Mouse (Mus musculus): ENCODE data around the gene A230050P20Rik. TPM values are rescaled to one million over a fixed set of nuclear protein-coding genes. Genes with fewer than 3 reads are reported as not detected.
A peak's percentile ranks its signal among the peaks of the same experiment; 100 is the strongest.
"Not testable (repeated sequence)": the region's sequence is repeated elsewhere in the genome, so short reads cannot be mapped to it uniquely, and the experiment has no call there.

The A230050P20Rik gene
- 1.4 and 1.5 TPM in 2 replicates for polyA plus RNA-seq (2016; fragmentation: Nextera tagmentation; extraction: Ambion mirVana)

DNA sequence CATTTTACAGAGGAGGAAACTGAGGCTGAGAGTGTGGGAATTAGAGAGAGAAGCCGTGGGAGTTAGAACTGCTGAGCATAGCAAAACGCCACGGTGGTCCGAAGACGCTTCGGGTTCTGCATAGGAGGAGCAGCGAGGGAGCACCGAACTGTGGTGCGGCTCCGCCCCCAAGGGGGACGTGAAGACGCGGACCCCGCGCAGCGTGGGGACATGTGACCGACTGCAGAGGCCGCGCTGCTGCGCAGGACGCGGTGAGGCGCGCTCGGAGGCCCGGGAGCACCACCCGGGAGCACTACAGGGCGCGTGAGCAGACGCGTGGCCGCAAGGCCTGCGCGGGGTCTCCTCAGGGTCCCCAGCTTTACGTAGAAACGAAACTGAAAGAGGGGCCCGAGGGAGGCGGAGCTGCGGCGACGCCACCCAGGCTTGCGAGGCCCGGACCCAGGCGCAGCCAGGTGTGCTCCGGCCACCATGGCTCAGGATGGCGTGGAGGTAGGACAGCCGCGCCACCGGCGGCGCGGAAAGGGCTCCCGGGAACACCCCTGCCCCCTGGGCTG lies at the start of gene A230050P20Rik:
Gene A230050P20Rik, plus strand, starts transcription at position 195 of the 554 bp plus-strand sequence.
- H3K4me1 ChIP-seq, result 0 out of 2 replicates have a peak, but pooled peaks cover 8% of the 10 kb centered on the region
- H3K27me3 ChIP-seq, result peaks cover 72% of the 10 kb centered on the region
- H3K4me2 ChIP-seq, result peak within 1 kb of the TSS; percentile 35
- whole genome bisulfite sequencing, result 9% methylated on average over 53 of the region's 53 CpGs
- no peak within 1 kb of the TSS for H3K9ac ChIP-seq
- no peaks in the 10 kb centered on the region for H3K36me3 ChIP-seq (replicated peaks)
- no peaks in the 10 kb centered on the region for H3K9me3 ChIP-seq
- no peak for ATAC-seq (ENCODE audit: low FRiP score)
- H3K27ac ChIP-seq, result no peak within 1 kb of the TSS
- peak within 1 kb of the TSS; percentile 28 for H3K4me3 ChIP-seq (replicated peaks)

GRCm38 (mm10) chr9:20820001-20820400 lies 48.4 kb upstream of the A230050P20Rik start:
- ATAC-seq (ENCODE audit: low FRiP score), result no peak
- 78% methylated on average over 5 of the region's 5 CpGs for WGBS
- H3K4me1 ChIP-seq, result peaks cover under 1% of the 10 kb centered on the region
- no peaks in the 10 kb centered on the region for H3K36me3 ChIP-seq (replicated peaks)
- H3K4me2 ChIP-seq, result no peak overlapping the region
- no peak overlapping the region for H3K9ac ChIP-seq
- H3K27me3 ChIP-seq, result peaks cover 16% of the 10 kb centered on the region
- H3K9me3 ChIP-seq, result no peaks in the 10 kb centered on the region
- H3K27ac ChIP-seq, result no peak overlapping the region
- no peak overlapping the region for H3K4me3 ChIP-seq (replicated peaks)

GRCm38 (mm10) chr9:20822821-20823220 lies 45.6 kb upstream of the A230050P20Rik start:
- ATAC-seq (ENCODE audit: low FRiP score), result no peak
- 83% methylated on average over 3 of the region's 3 CpGs for WGBS
- Histone ChIP-seq H3K4me1 (no peaks in the 10 kb centered on the region), H3K27me3 (peaks cover 4% of the 10 kb centered on the region; the same call in 1 of the 2 replicates), H3K9me3 (no peaks in the 10 kb centered on the region), H3K9ac (no peak overlapping the region), H3K4me3 (replicated peaks) (no peak overlapping the region), H3K36me3 (replicated peaks) (no peaks in the 10 kb centered on the region), H3K27ac (no peak overlapping the region), H3K4me2 (no peak overlapping the region)

DNA sequence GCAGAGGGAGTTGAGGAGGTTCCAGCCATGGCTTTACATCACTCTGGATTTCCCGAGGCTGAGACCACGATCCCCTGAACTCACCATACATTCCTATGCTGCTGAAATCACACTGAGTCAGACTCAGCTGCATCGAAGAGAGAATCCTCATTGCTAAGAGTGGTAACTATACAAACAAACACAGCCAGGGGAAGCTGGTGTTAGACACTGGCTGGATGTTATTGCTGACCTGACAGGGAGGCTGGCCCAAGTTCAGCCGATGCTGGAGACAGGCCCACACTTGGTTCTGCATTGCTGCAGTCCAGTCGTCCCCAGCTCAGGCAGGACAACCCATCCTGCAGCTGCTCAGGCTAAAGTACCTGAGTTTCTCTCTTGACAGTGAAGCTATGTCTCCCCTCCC lies 42.7 kb upstream of the A230050P20Rik start:
- H3K27me3 ChIP-seq, result peaks cover 13% of the 10 kb centered on the region
- no peak overlapping the region for H3K27ac ChIP-seq
- H3K9me3 ChIP-seq, result no peaks in the 10 kb centered on the region
- no peak overlapping the region for H3K4me3 ChIP-seq (replicated peaks)
- no peak overlapping the region for H3K9ac ChIP-seq
- no peak for ATAC-seq (ENCODE audit: low FRiP score)
- peaks cover 5% of the 10 kb centered on the region; the same call in 1 of the 2 replicates for H3K4me1 ChIP-seq
- WGBS, result 62% methylated on average over 5 of the region's 5 CpGs
- H3K4me2 ChIP-seq, result no peak overlapping the region
- H3K36me3 ChIP-seq (replicated peaks), result no peaks in the 10 kb centered on the region

DNA sequence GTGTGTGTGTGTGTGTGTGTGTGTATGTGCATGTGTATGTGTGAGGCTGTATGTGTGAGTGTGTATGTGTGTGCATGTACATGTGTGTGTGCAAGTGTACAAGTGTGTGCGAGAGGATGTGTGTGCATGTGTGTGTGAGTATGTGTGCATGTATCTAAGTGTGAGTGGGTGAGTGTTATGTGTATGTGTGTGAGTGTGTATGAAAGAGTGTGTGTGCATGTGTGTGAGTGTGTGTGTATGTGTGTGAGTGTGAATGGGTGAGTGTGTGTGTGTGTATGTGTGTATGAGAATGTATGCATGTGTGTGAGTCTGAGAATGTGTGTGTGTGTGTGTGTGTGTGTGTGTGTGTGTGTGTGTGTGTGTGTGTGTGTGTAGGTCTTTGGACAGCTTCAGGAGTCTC lies 40.3 kb upstream of the A230050P20Rik start:
- H3K4me1 ChIP-seq, result peaks cover 6% of the 10 kb centered on the region; the same call in 1 of the 2 replicates
- ATAC-seq (ENCODE audit: low FRiP score), result no peak
- no peak overlapping the region for H3K4me2 ChIP-seq
- H3K4me3 ChIP-seq (replicated peaks), result no peak overlapping the region
- no peaks in the 10 kb centered on the region for H3K9me3 ChIP-seq
- no peaks in the 10 kb centered on the region for H3K36me3 ChIP-seq (replicated peaks)
- 90% methylated on average over 1 of the region's 1 CpGs for WGBS
- no peak overlapping the region for H3K9ac ChIP-seq
- H3K27me3 ChIP-seq, result peaks cover 15% of the 10 kb centered on the region
- H3K27ac ChIP-seq, result no peak overlapping the region

GRCm38 (mm10) chr9:20830901-20831643 lies 37.4 kb upstream of the A230050P20Rik start:
- Histone ChIP-seq H3K9ac (no peak overlapping the region), H3K27me3 (peaks cover 21% of the 10 kb centered on the region), H3K4me2 (peak overlapping the region; percentile 19), H3K27ac (no peak overlapping the region), H3K4me3 (replicated peaks) (no peak overlapping the region), H3K9me3 (no peaks in the 10 kb centered on the region), H3K36me3 (replicated peaks) (no peaks in the 10 kb centered on the region), H3K4me1 (peaks cover 6% of the 10 kb centered on the region; the same call in 1 of the 2 replicates)
- 17% methylated on average over 19 of the region's 19 CpGs for WGBS
- ATAC-seq (ENCODE audit: low FRiP score), result peak; percentile 88

- H3K4me1 ChIP-seq, result peaks cover 6% of the 10 kb centered on the region; the same call in 1 of the 2 replicates
- H3K36me3 ChIP-seq (replicated peaks), result no peaks in the 10 kb centered on the region
- no peak overlapping the region for H3K9ac ChIP-seq
- no peaks in the 10 kb centered on the region for H3K9me3 ChIP-seq
- no peak for ATAC-seq (ENCODE audit: low FRiP score)
- no peak overlapping the region for H3K27ac ChIP-seq
- WGBS, result 62% methylated on average over 1 of the region's 1 CpGs
- peaks cover 19% of the 10 kb centered on the region for H3K27me3 ChIP-seq
- H3K4me3 ChIP-seq (replicated peaks), result no peak overlapping the region
- no peak overlapping the region for H3K4me2 ChIP-seq
These were observed 33.6 kb upstream of the A230050P20Rik start for GRCm38 (mm10) chr9:20834881-20835280.

- peaks cover 13% of the 10 kb centered on the region for H3K27me3 ChIP-seq
- H3K4me3 ChIP-seq (replicated peaks); ATAC-seq (ENCODE audit: low FRiP score); H3K4me2 ChIP-seq; H3K9ac ChIP-seq; H3K9me3 ChIP-seq; H3K4me1 ChIP-seq; H3K27ac ChIP-seq; H3K36me3 ChIP-seq (replicated peaks): not testable (repeated sequence)
- WGBS, result 85% methylated on average over 11 of the region's 11 CpGs
These were observed 32.9 kb upstream of the A230050P20Rik start for GRCm38 (mm10) chr9:20835431-20835954.

DNA sequence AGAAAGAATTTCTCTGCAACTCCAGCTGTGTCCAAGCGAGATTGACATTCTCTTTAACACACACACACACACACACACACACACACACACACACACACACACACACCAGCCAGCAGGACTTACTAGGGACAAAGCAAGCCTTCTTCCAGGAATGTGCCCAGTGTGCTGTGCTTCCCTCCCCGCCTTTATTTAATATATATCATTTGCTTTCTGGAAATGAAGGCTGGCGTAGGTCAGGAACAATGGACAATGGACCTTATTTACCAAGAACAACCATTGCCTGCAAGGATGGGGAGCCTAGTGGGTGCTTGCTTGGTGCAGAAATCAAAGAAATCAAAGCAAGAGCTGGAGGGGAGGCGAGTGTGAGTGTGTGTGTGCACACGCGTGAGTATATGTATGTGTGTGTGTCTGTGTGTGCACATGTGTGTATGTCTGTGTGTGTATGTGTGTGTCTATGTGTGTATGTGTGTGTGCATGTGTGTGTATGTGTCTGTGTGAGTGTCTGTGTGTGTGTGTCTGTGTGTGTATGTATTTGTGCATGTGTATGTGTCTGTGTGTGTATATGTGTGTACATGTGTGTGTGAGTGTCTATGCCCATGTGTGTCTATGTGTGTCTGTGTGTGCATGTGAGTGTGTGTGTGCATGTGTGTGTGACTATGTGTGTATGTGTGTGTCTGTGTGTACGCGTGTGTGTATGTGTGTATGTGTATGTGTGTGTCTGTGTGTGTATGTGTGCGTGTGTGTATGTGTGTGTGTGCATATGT lies 31.1 kb upstream of the A230050P20Rik start:
- no peak for ATAC-seq (ENCODE audit: low FRiP score)

GRCm38 (mm10) chr9:20838931-20839330 lies 29.5 kb upstream of the A230050P20Rik start:
- H3K9me3 ChIP-seq, result no peaks in the 10 kb centered on the region
- H3K4me3 ChIP-seq (replicated peaks), result no peak overlapping the region
- no peak for ATAC-seq (ENCODE audit: low FRiP score)
- H3K4me2 ChIP-seq, result no peak overlapping the region
- no peaks in the 10 kb centered on the region for H3K4me1 ChIP-seq
- no peaks in the 10 kb centered on the region for H3K36me3 ChIP-seq (replicated peaks)
- no peaks in the 10 kb centered on the region for H3K27me3 ChIP-seq
- 59% methylated on average over 6 of the region's 6 CpGs for WGBS
- no peak overlapping the region for H3K27ac ChIP-seq
- H3K9ac ChIP-seq, result no peak overlapping the region

More for the DNA sequence above, 31.1 kb upstream of the A230050P20Rik start:
- WGBS, result 84% methylated on average over 9 of the region's 9 CpGs
- Histone ChIP-seq H3K27me3 (peaks cover 12% of the 10 kb centered on the region), H3K9ac (no peak overlapping the region), H3K27ac (no peak overlapping the region), H3K36me3 (replicated peaks) (no peaks in the 10 kb centered on the region), H3K4me1 (no peaks in the 10 kb centered on the region), H3K4me2 (no peak overlapping the region), H3K4me3 (replicated peaks) (no peak overlapping the region), H3K9me3 (no peaks in the 10 kb centered on the region)

- Histone ChIP-seq H3K27me3 (no peaks in the 10 kb centered on the region), H3K27ac (no peak overlapping the region), H3K9me3 (no peaks in the 10 kb centered on the region), H3K9ac (no peak overlapping the region), H3K4me2 (no peak overlapping the region), H3K4me3 (replicated peaks) (no peak overlapping the region), H3K4me1 (no peaks in the 10 kb centered on the region), H3K36me3 (replicated peaks) (no peaks in the 10 kb centered on the region)
- no peak for ATAC-seq (ENCODE audit: low FRiP score)
- WGBS, result 79% methylated on average over 4 of the region's 4 CpGs
These were observed 26.2 kb upstream of the A230050P20Rik start for GRCm38 (mm10) chr9:20842211-20842610.

DNA sequence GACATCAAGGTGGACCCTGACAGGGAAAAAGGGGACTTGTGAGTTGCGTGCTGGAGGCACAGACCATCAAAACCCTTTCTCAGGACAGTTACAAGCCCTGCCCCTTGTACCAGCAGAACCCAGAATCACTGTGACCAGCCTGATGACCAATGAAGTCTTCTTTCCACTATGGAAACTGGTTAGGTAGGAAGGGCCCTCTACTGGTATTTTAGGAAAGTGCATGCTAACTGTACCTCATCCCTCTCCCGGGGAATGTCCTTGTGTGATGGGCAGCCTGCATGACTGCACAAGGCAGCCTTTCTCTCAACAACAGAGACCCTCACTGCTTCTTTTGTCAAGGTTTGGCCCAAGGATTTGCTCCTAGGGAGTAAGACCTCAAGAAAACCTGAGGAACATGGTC lies 25.8 kb upstream of the A230050P20Rik start:
- no peaks in the 10 kb centered on the region for H3K36me3 ChIP-seq (replicated peaks)
- no peak overlapping the region for H3K4me2 ChIP-seq
- no peaks in the 10 kb centered on the region for H3K9me3 ChIP-seq
- no peak for ATAC-seq (ENCODE audit: low FRiP score)
- H3K27me3 ChIP-seq, result no peaks in the 10 kb centered on the region
- no peaks in the 10 kb centered on the region for H3K4me1 ChIP-seq
- H3K4me3 ChIP-seq (replicated peaks), result no peak overlapping the region
- H3K9ac ChIP-seq, result no peak overlapping the region
- H3K27ac ChIP-seq, result no peak overlapping the region
- 35% methylated on average over 2 of the region's 2 CpGs for WGBS
